Mouse (Mus musculus): ENCODE measurements around the gene 2010003K11Rik.

DNA sequence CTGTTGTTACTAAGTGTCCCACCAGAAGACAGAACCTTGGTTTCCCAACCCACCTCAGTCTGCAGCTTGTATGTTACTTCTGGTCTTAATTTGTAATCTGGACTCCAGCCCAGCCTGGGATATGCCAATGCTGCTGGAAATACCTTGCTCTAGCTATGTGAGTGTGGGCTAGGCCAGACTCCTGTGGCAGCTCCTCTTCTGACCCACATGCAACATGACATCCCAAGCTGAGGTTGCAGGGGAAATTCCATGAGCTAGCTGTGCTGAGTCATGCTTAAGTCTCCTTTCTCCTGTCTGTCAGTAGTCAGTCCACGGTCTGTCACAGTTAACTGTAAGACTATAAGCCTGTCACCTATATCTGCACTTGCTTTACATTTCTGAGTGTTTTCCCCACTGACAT lies 19.1 kb upstream of the 2010003K11Rik start:
- no peak for TF ChIP-seq EP300 (IDR thresholded peaks at IDR 0.05; ENCODE audit: insufficient read depth, low read depth, low read length)
- no peak for TF ChIP-seq POLR2A (IDR thresholded peaks at IDR 0.05; ENCODE audit: insufficient read depth, low read depth, low read length)

All from heart, adult 2 months (tissue).